Mouse (Mus musculus) midbrain, embryonic 11.5 days (tissue): ENCODE measurements around the gene Slc47a2. TPM values are rescaled to one million over a fixed set of nuclear protein-coding genes. Genes with fewer than 3 reads are reported as not detected.
A peak's percentile ranks its signal among the peaks of the same experiment; 100 is the strongest.

ENCODE experiments used
- ATAC-seq: fragments of 200-750 bp; cut with Nextera tagmentation; 2 replicates; pipeline ENCODE4 v1.8.0; 2017; ENCODE audit warnings: moderate TSS enrichment, moderate library complexity; ENCODE audit not compliant: low FRiP score
- DNase-seq: peaks from one replicate; pipeline ENCODE4 v3.0.0; 2015; ENCODE audit warnings: low spot score; ENCODE audit errors: missing footprints
- H3K27ac ChIP-seq: fragments of 300-500 bp; sonication (generic); 2 replicates; pipeline ENCODE4 v1.5.1; 2014; ENCODE audit warnings: low read depth, low read length
- H3K27me3 ChIP-seq: fragments of 300-500 bp; sonication (generic); 2 replicates; pipeline ENCODE4 v1.6.1; 2014; ENCODE audit warnings: mild to moderate bottlenecking, low read length, moderate library complexity, mixed read lengths; ENCODE audit not compliant: control insufficient read depth, insufficient read depth
- H3K36me3 ChIP-seq: fragments of 300-500 bp; sonication (generic); 2 replicates; pipeline ENCODE4 v1.6.1; 2014; ENCODE audit warnings: mild to moderate bottlenecking, low read length, moderate library complexity, mixed read lengths; ENCODE audit not compliant: control insufficient read depth, insufficient read depth
- H3K4me1 ChIP-seq: fragments of 300-500 bp; sonication (generic); 2 replicates; pipeline ENCODE4 v1.6.1; 2014; ENCODE audit warnings: low read length; ENCODE audit not compliant: control insufficient read depth, insufficient read depth
- H3K4me2 ChIP-seq: fragments of 300-500 bp; sonication (generic); 2 replicates; pipeline ENCODE4 v1.6.1; 2014; ENCODE audit warnings: mild to moderate bottlenecking, moderate library complexity
- H3K4me3 ChIP-seq: fragments of 300-500 bp; sonication (generic); 2 replicates; pipeline ENCODE4 v1.5.1; 2014; ENCODE audit warnings: low read depth, low read length
- H3K9ac ChIP-seq: fragments of 300-500 bp; sonication (generic); 2 replicates; pipeline ENCODE4 v1.6.1; 2014; ENCODE audit warnings: low read length
- H3K9me3 ChIP-seq: fragments of 300-500 bp; sonication (generic); 2 replicates; pipeline ENCODE4 v1.6.1; 2016; ENCODE audit warnings: low read length; ENCODE audit not compliant: control insufficient read depth
- WGBS: fragments of 180-500 bp; shearing (Covaris S2); extraction: QIAGEN DNeasy Blood & Tissue Kit; methylation state at CpG from one replicate; pipeline ENCODE4 v1.1.7; 2014; 5-methylcytosine and 5-hydroxymethylcytosine counted together
- polyA plus RNA-seq: library from polyadenylated mRNA; unstranded; fragments of >200 nt; fragmentation: Nextera tagmentation; extraction: Ambion mirVana; gene quantifications from 2 replicates; pipeline ENCODE4 v1.2.1, GENCODE M21; 2014

Slc47a2 gene
- polyA plus RNA-seq, 1 experiment from 2014 or later, result not detected

- DNase-seq, result no peak
- Histone ChIP-seq H3K9ac (no peak overlapping the region), H3K27me3 (no peaks in the 10 kb centered on the region), H3K4me1 (0 out of 2 replicates have a peak, but pooled peaks cover 3% of the 10 kb centered on the region), H3K9me3 (no peaks in the 10 kb centered on the region), H3K27ac (no peak overlapping the region), H3K36me3 (no peaks in the 10 kb centered on the region), H3K4me2 (no peak overlapping the region), H3K4me3 (no peak overlapping the region)
- no peak for ATAC-seq
- WGBS, result 74% methylated on average over 2 of the region's 2 CpGs
Measured at GRCm38 (mm10) chr11:61353038-61353437, 10.4 kb upstream of the Slc47a2 start.

- no peak for DNase-seq
- Histone ChIP-seq H3K9ac (no peak overlapping the region), H3K27me3 (no peaks in the 10 kb centered on the region), H3K27ac (no peak overlapping the region), H3K4me3 (no peak overlapping the region), H3K9me3 (no peaks in the 10 kb centered on the region), H3K4me1 (0 out of 2 replicates have a peak, but pooled peaks cover 3% of the 10 kb centered on the region), H3K4me2 (no peak overlapping the region), H3K36me3 (no peaks in the 10 kb centered on the region)
- 53% methylated on average over 9 of the region's 9 CpGs for WGBS
- ATAC-seq, result no peak
Measured at GRCm38 (mm10) chr11:61352138-61352651, 9.5 kb upstream of the Slc47a2 start.

GRCm38 (mm10) chr11:61349337-61349736 lies 6.7 kb upstream of the Slc47a2 start:
- H3K4me3 ChIP-seq, result no peak overlapping the region
- ATAC-seq, result no peak
- no peaks in the 10 kb centered on the region for H3K9me3 ChIP-seq
- no peaks in the 10 kb centered on the region for H3K36me3 ChIP-seq
- no peak overlapping the region for H3K9ac ChIP-seq
- 0 out of 2 replicates have a peak, but pooled peaks cover 3% of the 10 kb centered on the region for H3K4me1 ChIP-seq
- no peaks in the 10 kb centered on the region for H3K27me3 ChIP-seq
- H3K27ac ChIP-seq, result no peak overlapping the region
- no peak overlapping the region for H3K4me2 ChIP-seq
- DNase-seq, result no peak
- WGBS, result 15% methylated on average over 8 of the region's 8 CpGs

DNA sequence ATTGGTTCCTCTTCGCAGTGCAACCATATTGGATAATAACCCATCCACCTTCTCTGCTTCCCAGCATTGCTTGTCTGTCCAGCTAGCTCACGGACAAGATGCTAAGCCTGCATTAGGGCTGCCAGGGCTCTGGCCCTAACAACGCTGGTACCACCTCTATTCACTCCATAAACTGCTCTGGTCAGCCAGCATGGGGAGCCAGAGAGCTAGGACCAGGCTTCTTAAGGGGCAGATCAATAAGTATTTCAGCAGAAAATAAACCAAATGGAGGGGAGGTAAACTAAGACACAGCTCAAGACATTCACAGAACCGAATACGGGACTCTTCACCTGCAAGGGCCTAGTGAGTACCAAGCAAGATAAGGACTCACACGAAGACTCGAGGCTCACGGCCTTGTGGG lies 3.5 kb upstream of the Slc47a2 start:
- no peak overlapping the region for H3K9ac ChIP-seq
- H3K4me3 ChIP-seq, result no peak overlapping the region
- DNase-seq, result no peak
- no peaks in the 10 kb centered on the region for H3K9me3 ChIP-seq
- H3K27ac ChIP-seq, result no peak overlapping the region
- H3K4me2 ChIP-seq, result no peak overlapping the region
- peaks cover 6% of the 10 kb centered on the region; the same call in 1 of the 2 replicates for H3K4me1 ChIP-seq
- WGBS, result 56% methylated on average over 8 of the region's 8 CpGs
- peaks cover 22% of the 10 kb centered on the region for H3K27me3 ChIP-seq
- H3K36me3 ChIP-seq, result no peaks in the 10 kb centered on the region
- ATAC-seq, result no peak

- peak overlapping the region; percentile 53 for H3K4me2 ChIP-seq
Measured at GRCm38 (mm10) chr11:61341971-61342370, 689 bp downstream of the Slc47a2 start.

DNA sequence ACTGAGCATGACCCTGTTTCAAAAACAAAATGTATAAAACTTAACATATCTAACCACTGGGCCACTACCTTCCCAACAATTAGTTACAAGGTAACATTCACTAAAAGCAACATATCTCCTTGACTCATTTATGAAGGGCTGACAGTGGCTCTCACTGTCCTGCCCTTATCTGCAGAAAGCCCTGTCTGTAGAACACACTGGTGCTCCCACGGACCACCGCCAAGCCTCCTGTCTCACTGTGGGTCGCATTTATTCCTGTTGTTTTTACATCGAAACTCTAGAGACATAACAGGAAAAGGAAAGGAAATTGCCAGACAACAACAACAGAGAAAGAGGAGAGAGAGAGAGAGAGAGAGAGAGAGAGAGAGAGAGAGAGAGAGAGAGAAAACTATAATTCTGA lies 1.4 kb downstream of the Slc47a2 start:
- Histone ChIP-seq H3K4me2 (no peak overlapping the region), H3K27me3 (peaks cover 22% of the 10 kb centered on the region), H3K27ac (no peak overlapping the region), H3K4me3 (no peak overlapping the region), H3K4me1 (peaks cover 6% of the 10 kb centered on the region; the same call in 1 of the 2 replicates), H3K9me3 (no peaks in the 10 kb centered on the region), H3K9ac (no peak overlapping the region), H3K36me3 (no peaks in the 10 kb centered on the region)
- no peak for DNase-seq
- ATAC-seq, result no peak
- 82% methylated on average over 4 of the region's 4 CpGs for WGBS

More at GRCm38 (mm10) chr11:61341971-61342370, 689 bp downstream of the Slc47a2 start:
- Histone ChIP-seq H3K4me1 (peaks cover 6% of the 10 kb centered on the region; the same call in 1 of the 2 replicates), H3K27ac (no peak overlapping the region), H3K4me3 (peak overlapping the region; percentile 32), H3K9ac (no peak overlapping the region), H3K9me3 (no peaks in the 10 kb centered on the region), H3K27me3 (peaks cover 22% of the 10 kb centered on the region), H3K36me3 (no peaks in the 10 kb centered on the region)
- ATAC-seq, result no peak
- peak; percentile 92 for DNase-seq
- 22% methylated on average over 10 of the region's 10 CpGs for WGBS

- H3K27ac ChIP-seq, result no peak overlapping the region
- H3K4me2 ChIP-seq, result no peak overlapping the region
- no peaks in the 10 kb centered on the region for H3K9me3 ChIP-seq
- WGBS, result 85% methylated on average over 4 of the region's 4 CpGs
- H3K27me3 ChIP-seq, result peaks cover 22% of the 10 kb centered on the region
- no peaks in the 10 kb centered on the region for H3K36me3 ChIP-seq
- H3K4me1 ChIP-seq, result peaks cover 6% of the 10 kb centered on the region; the same call in 1 of the 2 replicates
- DNase-seq (no peak), ATAC-seq (no peak)
- no peak overlapping the region for H3K9ac ChIP-seq
- no peak overlapping the region for H3K4me3 ChIP-seq
Measured at GRCm38 (mm10) chr11:61340374-61340773, 2.3 kb downstream of the Slc47a2 start.

DNA sequence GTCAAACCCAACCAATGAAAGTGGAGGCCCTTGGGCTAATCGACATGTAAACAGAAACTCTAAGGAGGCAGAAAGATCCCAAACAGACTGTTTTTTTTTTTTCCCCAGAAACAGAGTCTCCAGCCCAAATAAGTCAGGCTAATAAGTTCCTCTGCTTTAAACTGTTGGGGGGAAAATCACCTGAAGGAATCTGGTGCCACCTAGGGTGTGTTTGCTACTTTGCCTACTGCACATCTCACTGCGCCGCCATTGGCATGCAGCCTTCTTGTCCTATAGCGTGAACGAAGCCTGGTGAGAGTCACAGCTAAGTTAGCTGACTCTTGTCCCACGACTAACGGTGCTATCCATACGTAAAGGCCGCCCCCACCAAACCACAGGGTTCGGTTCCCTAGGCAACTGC lies 5.1 kb downstream of the Slc47a2 start:
- Histone ChIP-seq H3K27ac (no peak overlapping the region), H3K4me1 (peaks cover 4% of the 10 kb centered on the region; the same call in 1 of the 2 replicates), H3K4me3 (no peak overlapping the region), H3K9ac (no peak overlapping the region), H3K27me3 (peaks cover 10% of the 10 kb centered on the region), H3K4me2 (no peak overlapping the region), H3K9me3 (no peaks in the 10 kb centered on the region), H3K36me3 (no peaks in the 10 kb centered on the region)
- DNase-seq (no peak), ATAC-seq (no peak)
- WGBS, result 77% methylated on average over 10 of the region's 10 CpGs

GRCm38 (mm10) chr11:61320904-61321687 lies 21.6 kb downstream of the Slc47a2 start:
- no peak overlapping the region for H3K4me3 ChIP-seq
- DNase-seq (no peak), ATAC-seq (no peak)
- H3K27ac ChIP-seq, result no peak overlapping the region
- H3K4me2 ChIP-seq, result no peak overlapping the region
- H3K9ac ChIP-seq, result no peak overlapping the region
- WGBS, result 71% methylated on average over 10 of the region's 10 CpGs
- no peaks in the 10 kb centered on the region for H3K36me3 ChIP-seq
- no peaks in the 10 kb centered on the region for H3K27me3 ChIP-seq
- no peaks in the 10 kb centered on the region for H3K9me3 ChIP-seq
- H3K4me1 ChIP-seq, result no peaks in the 10 kb centered on the region
